Mouse (Mus musculus): ENCODE measurements at regions not wholly inside any gene's neighbourhood (a gene's known extent, or its start where the extent isn't known, plus 50 kb on each side); places are given as distances from the start of the nearest gene placed in this dataset.

- WGBS: 97% methylated on average over 2 of the region's 2 CpGs
- TF ChIP-seq CTCF (IDR thresholded peaks at IDR 0.05; ENCODE audit: borderline replicate concordance, control insufficient read depth, extremely low read depth, insufficient read depth, low read length, poor library complexity): no peak
- TF ChIP-seq POLR2A (IDR thresholded peaks at IDR 0.05; ENCODE audit: control insufficient read depth, extremely low read depth, insufficient read depth, low read length, poor library complexity): no peak
- H3K4me3 ChIP-seq (ENCODE audit: control insufficient read depth, insufficient read depth, low read length): no peak overlapping the region
- H3K27ac ChIP-seq (ENCODE audit: control insufficient read depth, insufficient read depth, low read length): no peak overlapping the region
- H3K27me3 ChIP-seq (ENCODE audit: control insufficient read depth, insufficient read depth, low read length): no peaks in the 10 kb centered on the region
- no peaks in the 10 kb centered on the region for H3K4me1 ChIP-seq (replicated peaks; ENCODE audit: control insufficient read depth, insufficient read depth, low read length)
- no peak for DNase-seq
- no peaks in the 10 kb centered on the region for H3K36me3 ChIP-seq (ENCODE audit: control insufficient read depth, insufficient read depth, low read length)
Observed at GRCm38 (mm10) chr8:10891906-10892305, 116.4 kb downstream of the Irs2 start.

GRCm38 (mm10) chr8:10891440-10891839 is 116.8 kb downstream of the Irs2 start:
- TF ChIP-seq POLR2A (IDR thresholded peaks at IDR 0.05; ENCODE audit: control insufficient read depth, extremely low read depth, insufficient read depth, low read length, poor library complexity): no peak
- TF ChIP-seq CTCF (IDR thresholded peaks at IDR 0.05; ENCODE audit: borderline replicate concordance, control insufficient read depth, extremely low read depth, insufficient read depth, low read length, poor library complexity): no peak
- no peaks in the 10 kb centered on the region for H3K4me1 ChIP-seq (replicated peaks; ENCODE audit: control insufficient read depth, insufficient read depth, low read length)
- no peaks in the 10 kb centered on the region for H3K36me3 ChIP-seq (ENCODE audit: control insufficient read depth, insufficient read depth, low read length)
- 90% methylated on average over 5 of the region's 5 CpGs for WGBS
- H3K27me3 ChIP-seq (ENCODE audit: control insufficient read depth, insufficient read depth, low read length): no peaks in the 10 kb centered on the region
- H3K27ac ChIP-seq (ENCODE audit: control insufficient read depth, insufficient read depth, low read length): no peak overlapping the region
- no peak overlapping the region for H3K4me3 ChIP-seq (ENCODE audit: control insufficient read depth, insufficient read depth, low read length)
- no peak for DNase-seq

GRCm38 (mm10) chr8:10885452-10885851 is 122.8 kb downstream of the Irs2 start:
- 92% methylated on average over 3 of the region's 3 CpGs for WGBS

DNA sequence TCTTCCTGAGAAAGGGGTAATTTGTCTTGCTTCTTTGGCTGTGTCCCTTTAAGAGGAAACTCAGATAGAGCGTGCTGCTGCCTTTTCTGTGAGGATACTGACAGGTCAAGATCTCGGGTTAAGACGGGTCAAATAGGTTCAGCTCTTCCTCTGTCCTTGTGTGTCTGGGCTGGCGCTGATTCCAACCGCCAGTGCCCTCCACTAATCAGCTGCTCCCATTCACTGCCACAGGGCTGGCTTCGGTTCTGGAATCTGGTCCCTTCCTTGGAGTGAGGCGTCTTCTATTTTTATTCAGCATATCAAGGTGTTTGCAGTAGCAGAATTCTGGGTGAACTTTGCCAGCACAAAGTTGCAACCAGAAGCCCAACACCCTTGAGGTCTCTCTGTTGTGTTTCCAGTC is 124.8 kb downstream of the Irs2 start:
- Histone ChIP-seq H3K4me3 (ENCODE audit: control insufficient read depth, insufficient read depth, low read length) (no peak overlapping the region), H3K36me3 (ENCODE audit: control insufficient read depth, insufficient read depth, low read length) (no peaks in the 10 kb centered on the region), H3K4me1 (replicated peaks; ENCODE audit: control insufficient read depth, insufficient read depth, low read length) (no peaks in the 10 kb centered on the region), H3K27me3 (ENCODE audit: control insufficient read depth, insufficient read depth, low read length) (no peaks in the 10 kb centered on the region), H3K27ac (ENCODE audit: control insufficient read depth, insufficient read depth, low read length) (no peak overlapping the region)
- WGBS: 89% methylated on average over 7 of the region's 7 CpGs
- no peak for DNase-seq
- TF ChIP-seq POLR2A (IDR thresholded peaks at IDR 0.05; ENCODE audit: control insufficient read depth, extremely low read depth, insufficient read depth, low read length, poor library complexity) (no peak), CTCF (IDR thresholded peaks at IDR 0.05; ENCODE audit: borderline replicate concordance, control insufficient read depth, extremely low read depth, insufficient read depth, low read length, poor library complexity) (no peak)

More at GRCm38 (mm10) chr8:10885452-10885851, 122.8 kb downstream of the Irs2 start:
- Histone ChIP-seq H3K27ac (ENCODE audit: control insufficient read depth, insufficient read depth, low read length) (no peak overlapping the region), H3K4me3 (ENCODE audit: control insufficient read depth, insufficient read depth, low read length) (no peak overlapping the region), H3K36me3 (ENCODE audit: control insufficient read depth, insufficient read depth, low read length) (no peaks in the 10 kb centered on the region), H3K27me3 (ENCODE audit: control insufficient read depth, insufficient read depth, low read length) (no peaks in the 10 kb centered on the region), H3K4me1 (replicated peaks; ENCODE audit: control insufficient read depth, insufficient read depth, low read length) (no peaks in the 10 kb centered on the region)
- TF ChIP-seq POLR2A (IDR thresholded peaks at IDR 0.05; ENCODE audit: control insufficient read depth, extremely low read depth, insufficient read depth, low read length, poor library complexity) (no peak), CTCF (IDR thresholded peaks at IDR 0.05; ENCODE audit: borderline replicate concordance, control insufficient read depth, extremely low read depth, insufficient read depth, low read length, poor library complexity) (no peak)
- no peak for DNase-seq

DNA sequence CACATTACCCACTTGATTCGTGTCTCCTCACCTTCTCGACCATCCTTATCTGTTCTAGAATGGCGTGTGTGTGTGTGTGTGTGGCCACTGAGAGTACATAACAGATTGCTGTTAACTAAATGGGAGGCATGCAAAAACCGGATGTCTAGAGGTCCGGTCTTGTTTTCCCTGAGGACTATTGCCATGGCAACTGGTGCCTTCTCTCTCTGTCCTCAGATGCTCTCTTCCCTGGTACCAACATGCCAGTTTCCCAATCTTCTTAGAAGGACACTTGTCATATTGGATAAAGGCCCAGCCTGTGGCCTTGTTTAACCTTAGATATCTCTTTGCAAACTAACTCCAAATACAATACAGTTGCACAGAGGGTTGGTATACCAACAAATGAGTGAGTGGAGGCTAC is 125.9 kb downstream of the Irs2 start:
- H3K4me1 ChIP-seq (replicated peaks; ENCODE audit: control insufficient read depth, insufficient read depth, low read length): no peaks in the 10 kb centered on the region
- H3K27ac ChIP-seq (ENCODE audit: control insufficient read depth, insufficient read depth, low read length): no peak overlapping the region
- 89% methylated on average over 5 of the region's 5 CpGs for WGBS
- TF ChIP-seq POLR2A (IDR thresholded peaks at IDR 0.05; ENCODE audit: control insufficient read depth, extremely low read depth, insufficient read depth, low read length, poor library complexity): no peak
- TF ChIP-seq CTCF (IDR thresholded peaks at IDR 0.05; ENCODE audit: borderline replicate concordance, control insufficient read depth, extremely low read depth, insufficient read depth, low read length, poor library complexity): no peak
- no peak for DNase-seq
- H3K4me3 ChIP-seq (ENCODE audit: control insufficient read depth, insufficient read depth, low read length): no peak overlapping the region
- H3K36me3 ChIP-seq (ENCODE audit: control insufficient read depth, insufficient read depth, low read length): no peaks in the 10 kb centered on the region
- H3K27me3 ChIP-seq (ENCODE audit: control insufficient read depth, insufficient read depth, low read length): no peaks in the 10 kb centered on the region

- TF ChIP-seq POLR2A (IDR thresholded peaks at IDR 0.05; ENCODE audit: control insufficient read depth, extremely low read depth, insufficient read depth, low read length, poor library complexity) (no peak), CTCF (IDR thresholded peaks at IDR 0.05; ENCODE audit: borderline replicate concordance, control insufficient read depth, extremely low read depth, insufficient read depth, low read length, poor library complexity) (no peak)
- Histone ChIP-seq H3K4me3 (ENCODE audit: control insufficient read depth, insufficient read depth, low read length) (no peak overlapping the region), H3K4me1 (replicated peaks; ENCODE audit: control insufficient read depth, insufficient read depth, low read length) (no peaks in the 10 kb centered on the region), H3K36me3 (ENCODE audit: control insufficient read depth, insufficient read depth, low read length) (no peaks in the 10 kb centered on the region), H3K27ac (ENCODE audit: control insufficient read depth, insufficient read depth, low read length) (no peak overlapping the region), H3K27me3 (ENCODE audit: control insufficient read depth, insufficient read depth, low read length) (no peaks in the 10 kb centered on the region)
- no peak for DNase-seq
- 71% methylated on average over 6 of the region's 6 CpGs for WGBS
Observed at GRCm38 (mm10) chr8:10879883-10880282, 128.4 kb downstream of the Irs2 start.
